Mouse (Mus musculus) embryo, embryonic 11 days (tissue): ENCODE measurements around the gene Lrrc32.

Experiments used
- DNase-seq: peaks from one replicate; pipeline ENCODE4 v3.0.0-alpha.2; 2015

Gene Lrrc32

GRCm38 (mm10) chr7:98489623-98490084 lies 571 bp downstream of the Lrrc32 start:
- DNase-seq, result peak; percentile 93

- DNase-seq, result no peak
Measured at GRCm38 (mm10) chr7:98490328-98490727, 1.2 kb downstream of the Lrrc32 start.

- DNase-seq, result no peak
Measured at GRCm38 (mm10) chr7:98490911-98491310, 1.8 kb downstream of the Lrrc32 start.

- DNase-seq, result no peak
Measured at GRCm38 (mm10) chr7:98491451-98492200, 2.5 kb downstream of the Lrrc32 start.

- DNase-seq, result no peak
Measured at GRCm38 (mm10) chr7:98492331-98492730, 3.2 kb downstream of the Lrrc32 start.

- DNase-seq, result no peak
Measured at GRCm38 (mm10) chr7:98493307-98493706, 4.2 kb downstream of the Lrrc32 start.

- no peak for DNase-seq
Measured at GRCm38 (mm10) chr7:98493901-98494480, 4.9 kb downstream of the Lrrc32 start.

GRCm38 (mm10) chr7:98495591-98495990 lies 6.5 kb downstream of the Lrrc32 start:
- DNase-seq, result no peak

- DNase-seq, result no peak
Measured at GRCm38 (mm10) chr7:98497451-98497850, 8.4 kb downstream of the Lrrc32 start.

GRCm38 (mm10) chr7:98498101-98498500 lies 9.0 kb downstream of the Lrrc32 start:
- DNase-seq, result no peak

GRCm38 (mm10) chr7:98498656-98499560 lies 9.8 kb downstream of the Lrrc32 start:
- DNase-seq, result no peak

GRCm38 (mm10) chr7:98499561-98500292 lies 10.6 kb downstream of the Lrrc32 start:
- no peak for DNase-seq

GRCm38 (mm10) chr7:98500470-98500869 lies 11.4 kb downstream of the Lrrc32 start:
- no peak for DNase-seq

GRCm38 (mm10) chr7:98501078-98501477 lies 12.0 kb downstream of the Lrrc32 start:
- no peak for DNase-seq

GRCm38 (mm10) chr7:98502921-98503320 lies 13.8 kb downstream of the Lrrc32 start:
- DNase-seq, result no peak

GRCm38 (mm10) chr7:98503951-98504647 lies 15.0 kb downstream of the Lrrc32 start:
- DNase-seq, result peak; percentile 49

GRCm38 (mm10) chr7:98504726-98505314 lies 15.7 kb downstream of the Lrrc32 start:
- no peak for DNase-seq

- DNase-seq, result peak; percentile 67
Measured at GRCm38 (mm10) chr7:98505664-98506063, 16.6 kb downstream of the Lrrc32 start.

- DNase-seq, result no peak
Measured at GRCm38 (mm10) chr7:98510961-98511958, 22.2 kb downstream of the Lrrc32 start.

GRCm38 (mm10) chr7:98513251-98513650 lies 24.2 kb downstream of the Lrrc32 start:
- no peak for DNase-seq
